Mouse (Mus musculus) limb, embryonic 11.5 days (tissue): ENCODE data around the gene Gm44973. TPM values are rescaled to one million over a fixed set of nuclear protein-coding genes. Genes with fewer than 3 reads are reported as not detected.
"Not testable (repeated sequence)": the region's sequence is repeated elsewhere in the genome, so short reads cannot be mapped to it uniquely, and the experiment has no call there.

Experiments used
- ATAC-seq: fragments of 200-750 bp; cut with Nextera tagmentation; 2 replicates; pipeline ENCODE4 v1.8.0; 2017; ENCODE audit warnings: low read depth; ENCODE audit not compliant: insufficient number of reproducible peaks, low FRiP score, low TSS enrichment
- DNase-seq: peaks from one replicate; pipeline ENCODE4 v3.0.0-alpha.2; 2015; ENCODE audit warnings: low spot score
- H3K27ac ChIP-seq: fragments of 300-500 bp; sonication (generic); replicated peaks from 2 replicates; pipeline ENCODE4 v1.5.1; 2014; ENCODE audit warnings: low read depth, mild to moderate bottlenecking, low read length
- H3K27me3 ChIP-seq: fragments of 300-500 bp; sonication (generic); 2 replicates; pipeline ENCODE4 v1.6.1; 2014; ENCODE audit warnings: mild to moderate bottlenecking, low read length, mixed read lengths; ENCODE audit not compliant: control insufficient read depth, insufficient read depth
- H3K36me3 ChIP-seq: fragments of 300-500 bp; sonication (generic); 2 replicates; pipeline ENCODE4 v1.6.1; 2014; ENCODE audit warnings: mild to moderate bottlenecking, low read length, moderate library complexity, mixed read lengths; ENCODE audit not compliant: control insufficient read depth, insufficient read depth
- H3K4me1 ChIP-seq: fragments of 300-500 bp; sonication (generic); 2 replicates; pipeline ENCODE4 v1.6.1; 2014; ENCODE audit warnings: low read length, mixed read lengths; ENCODE audit not compliant: control insufficient read depth, insufficient read depth
- H3K4me2 ChIP-seq: fragments of 300-500 bp; sonication (generic); 2 replicates; pipeline ENCODE4 v1.6.1; 2014; ENCODE audit warnings: low read depth, mild to moderate bottlenecking, moderate library complexity; ENCODE audit not compliant: severe bottlenecking
- H3K4me3 ChIP-seq: fragments of 300-500 bp; sonication (generic); 2 replicates; pipeline ENCODE4 v1.5.1; 2014; ENCODE audit warnings: low read depth, low read length
- H3K9ac ChIP-seq: fragments of 300-500 bp; sonication (generic); 2 replicates; pipeline ENCODE4 v1.6.1; 2014; ENCODE audit warnings: mild to moderate bottlenecking, low read length
- H3K9me3 ChIP-seq: fragments of 300-500 bp; sonication (generic); 2 replicates; pipeline ENCODE4 v1.6.1; 2016; ENCODE audit warnings: low read length; ENCODE audit not compliant: control insufficient read depth
- WGBS: fragments of 180-500 bp; shearing (Covaris S2); extraction: QIAGEN DNeasy Blood & Tissue Kit; methylation state at CpG from one replicate; pipeline ENCODE4 v1.1.7; 2014; 5-methylcytosine and 5-hydroxymethylcytosine counted together
- polyA plus RNA-seq: library from polyadenylated mRNA; unstranded; fragments of >200 nt; fragmentation: Nextera tagmentation; extraction: Ambion mirVana; gene quantifications from 2 replicates; pipeline ENCODE4 v1.2.1, GENCODE M21; 2014

Gm44973 gene
- polyA plus RNA-seq, 1 experiment from 2014 or later, result 0.45 TPM

DNA sequence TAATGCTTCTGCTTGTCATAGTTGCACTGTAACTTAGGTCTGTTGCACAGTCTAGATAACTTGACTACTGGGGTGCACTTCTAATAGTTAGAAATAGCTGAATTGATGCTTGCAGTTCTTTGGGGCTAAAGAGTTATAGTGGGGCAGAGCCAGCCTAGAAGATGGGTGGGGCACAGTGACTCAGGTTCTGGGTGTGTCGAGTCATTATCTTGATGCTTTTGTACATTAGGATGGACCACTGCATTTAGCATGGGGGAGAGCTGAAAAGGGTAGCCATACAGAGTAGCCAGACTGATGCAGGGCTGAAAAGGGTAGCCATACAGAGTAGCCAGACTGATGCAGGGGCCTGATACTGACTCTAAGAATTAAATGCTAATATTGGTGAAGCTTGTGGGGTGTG, 58.3 kb downstream of the Gm44973 start:
- no peak overlapping the region for H3K4me2 ChIP-seq
- H3K9me3 ChIP-seq, result no peaks in the 10 kb centered on the region
- 96% methylated on average over 1 of the region's 1 CpGs for WGBS
- ATAC-seq (no peak), DNase-seq (no peak)
- no peak overlapping the region for H3K9ac ChIP-seq
- no peaks in the 10 kb centered on the region for H3K4me1 ChIP-seq
- H3K36me3 ChIP-seq, result peaks cover 30% of the 10 kb centered on the region
- no peaks in the 10 kb centered on the region for H3K27me3 ChIP-seq
- H3K27ac ChIP-seq, result no peak overlapping the region
- no peak overlapping the region for H3K4me3 ChIP-seq

DNA sequence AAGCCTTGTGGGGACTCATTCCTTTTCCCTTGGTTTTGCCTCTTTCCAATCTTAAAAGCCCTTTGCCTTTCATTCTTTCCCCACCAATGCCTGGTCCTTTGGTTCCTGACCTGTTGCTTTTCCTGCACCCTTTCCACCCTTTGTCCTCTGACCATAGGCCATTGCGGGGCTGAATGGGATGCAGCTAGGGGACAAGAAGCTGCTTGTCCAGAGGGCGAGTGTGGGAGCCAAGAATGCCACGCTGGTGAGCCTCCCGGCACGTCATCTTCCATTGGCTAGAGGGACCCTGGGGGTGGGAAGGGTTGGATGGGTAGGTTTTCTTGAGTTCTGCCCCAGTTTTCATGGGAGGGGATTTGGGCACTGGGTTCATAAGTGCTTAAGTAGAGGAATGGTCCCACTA, 59.7 kb downstream of the Gm44973 start:
- peaks cover 32% of the 10 kb centered on the region for H3K36me3 ChIP-seq
- no peaks in the 10 kb centered on the region for H3K9me3 ChIP-seq
- no peak for DNase-seq
- ATAC-seq, result no peak
- 97% methylated on average over 5 of the region's 5 CpGs for whole genome bisulfite sequencing
- no peak overlapping the region for H3K27ac ChIP-seq
- H3K9ac ChIP-seq, result no peak overlapping the region
- H3K4me1 ChIP-seq, result no peaks in the 10 kb centered on the region
- no peak overlapping the region for H3K4me3 ChIP-seq
- H3K4me2 ChIP-seq, result no peak overlapping the region
- no peaks in the 10 kb centered on the region for H3K27me3 ChIP-seq

DNA sequence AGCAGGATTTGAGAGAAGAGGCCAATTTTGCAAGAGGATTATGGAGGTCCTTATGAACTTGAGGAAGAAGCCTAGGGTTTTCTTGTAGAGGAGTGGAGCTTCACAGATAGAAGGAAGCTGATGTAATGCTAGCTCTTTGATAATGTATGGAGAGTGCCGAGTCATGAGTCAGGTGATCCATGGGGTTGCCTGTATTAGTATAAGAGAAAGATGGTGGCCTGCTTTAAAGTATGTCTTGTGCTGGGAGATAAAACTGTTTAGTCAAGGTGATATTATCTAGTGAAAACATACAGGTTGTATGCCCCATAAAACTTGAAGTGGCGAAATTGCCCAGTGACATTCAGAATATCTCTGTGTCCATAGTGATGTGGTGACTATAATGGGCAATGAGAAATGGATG, 61.6 kb downstream of the Gm44973 start:
- Histone ChIP-seq H3K27ac (no peak overlapping the region), H3K27me3 (no peaks in the 10 kb centered on the region), H3K9me3 (no peaks in the 10 kb centered on the region), H3K4me1 (no peaks in the 10 kb centered on the region), H3K9ac (no peak overlapping the region), H3K4me3 (no peak overlapping the region), H3K36me3 (peaks cover 24% of the 10 kb centered on the region), H3K4me2 (no peak overlapping the region)
- no peak for ATAC-seq
- WGBS, result 84% methylated on average over 2 of the region's 2 CpGs
- no peak for DNase-seq

DNA sequence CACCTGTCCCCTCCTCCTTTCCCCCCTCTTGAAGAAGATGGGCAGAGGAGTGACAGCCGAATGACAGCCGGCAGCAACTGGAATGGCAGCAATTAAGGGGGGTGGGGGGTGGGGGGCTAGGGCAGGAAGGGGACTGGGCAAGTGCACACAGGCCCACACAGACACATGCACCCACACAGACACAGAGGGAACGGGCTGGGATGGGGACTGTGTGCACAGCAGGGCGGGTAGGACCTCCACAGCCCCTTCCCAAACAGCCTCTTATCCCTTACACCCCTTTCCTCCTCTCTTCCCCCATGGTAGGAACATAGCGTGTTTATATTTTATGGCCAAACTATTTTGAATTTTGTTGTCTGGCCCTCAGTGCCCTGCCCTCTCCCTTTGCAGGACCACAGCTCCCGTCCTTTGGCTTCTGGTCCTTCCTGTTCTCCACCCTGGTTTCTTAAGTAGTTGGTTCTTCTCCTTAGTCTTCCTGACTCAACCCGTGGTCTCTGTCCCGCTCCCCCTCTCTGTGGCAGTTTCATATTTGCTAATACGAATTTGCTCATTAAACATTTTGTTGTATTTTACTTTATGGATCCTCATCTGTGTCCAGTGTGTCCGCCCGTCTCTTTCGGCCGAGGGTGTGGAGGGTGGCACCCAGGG, 64.2 kb downstream of the Gm44973 start:
- Histone ChIP-seq H3K36me3 (peaks cover 22% of the 10 kb centered on the region), H3K27ac (peak overlapping the region; percentile 84; the same call in 1 of the 2 replicates), H3K4me2 (peak overlapping the region; percentile 37; the same call in 1 of the 2 replicates), H3K4me3 (peak overlapping the region; percentile 96)
- H3K4me1 ChIP-seq, H3K27me3 ChIP-seq, DNase-seq, H3K9ac ChIP-seq, H3K9me3 ChIP-seq: not testable (repeated sequence)
- 48% methylated on average over 9 of the region's 13 CpGs for WGBS
- peak; percentile 24 for ATAC-seq

DNA sequence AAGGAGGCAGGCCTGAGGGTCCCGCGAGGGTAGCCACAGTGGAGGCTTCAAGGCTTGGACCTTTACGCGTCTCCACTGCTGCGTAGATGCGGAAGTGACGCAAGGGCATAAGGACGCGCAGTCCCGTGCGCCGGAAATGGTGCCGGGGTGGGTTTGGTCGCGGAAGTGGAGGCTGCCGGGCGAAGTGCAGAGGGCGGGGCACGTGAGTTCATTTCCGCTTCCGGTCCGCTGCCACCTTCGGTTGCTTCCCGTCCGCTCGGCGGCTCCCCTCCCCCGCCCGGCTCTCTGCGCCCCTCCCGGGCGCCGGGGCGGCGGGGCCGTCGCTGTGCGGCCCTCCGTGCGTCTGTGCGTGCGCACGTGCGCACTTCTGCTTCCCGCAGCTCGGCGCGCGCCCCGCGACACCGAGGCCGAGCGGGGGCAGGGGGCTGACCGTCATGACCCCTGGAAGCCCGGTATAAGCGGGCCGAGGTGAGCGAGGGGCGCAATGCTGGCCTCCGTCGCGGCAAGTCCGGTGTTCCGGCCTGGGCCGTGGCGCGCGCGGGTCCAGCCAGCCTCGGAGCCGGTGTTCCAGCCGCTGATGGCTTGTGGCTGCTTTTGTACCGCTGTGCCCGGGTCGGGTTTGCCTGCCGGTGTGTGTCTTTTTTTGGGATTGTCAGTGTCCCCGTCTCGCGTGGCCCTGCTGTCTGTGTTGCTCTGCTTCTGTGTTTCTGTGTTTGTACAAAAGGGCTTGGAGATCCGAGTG, 64.9 kb downstream of the Gm44973 start, which contains the start of gene Epn1:
Epn1 (plus strand) TSS at position 226 of the 742 bp plus-strand sequence.
- Histone ChIP-seq H3K27ac (peak within 1 kb of the TSS; percentile 84), H3K4me2 (peak within 1 kb of the TSS; percentile 37), H3K4me1 (no peaks in the 10 kb centered on the region), H3K9me3 (no peaks in the 10 kb centered on the region), H3K27me3 (no peaks in the 10 kb centered on the region), H3K9ac (peak within 1 kb of the TSS; percentile 92), H3K36me3 (peaks cover 19% of the 10 kb centered on the region), H3K4me3 (peak within 1 kb of the TSS; percentile 96)
- peak; percentile 96 for ATAC-seq
- DNase-seq, result peak; percentile 96
- WGBS, result under 1% methylated on average over 63 of the region's 81 CpGs

DNA sequence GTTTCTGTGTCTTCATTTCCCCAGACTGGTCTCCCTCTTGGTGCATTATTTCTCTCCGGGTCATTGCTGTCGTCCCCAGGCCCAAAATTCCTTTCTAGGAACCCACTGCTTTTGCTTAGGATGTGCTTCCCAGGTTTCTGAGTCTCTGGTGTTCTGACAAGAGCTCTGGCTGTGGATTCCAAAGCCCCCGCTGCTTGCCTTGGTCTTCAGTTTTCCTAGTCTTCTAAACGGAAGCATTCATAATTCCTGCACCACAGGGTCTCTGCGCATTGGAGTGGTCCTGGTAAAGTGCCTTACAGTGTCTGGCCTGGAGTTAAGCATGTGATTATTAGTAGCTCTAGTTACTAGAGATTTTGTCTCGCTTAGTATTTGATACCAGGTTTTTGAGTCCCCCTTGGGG, 65.5 kb downstream of the Gm44973 start:
- ATAC-seq, result no peak
- Histone ChIP-seq H3K4me2 (peak overlapping the region; percentile 37), H3K4me3 (peak overlapping the region; percentile 96), H3K27ac (no peak overlapping the region), H3K9ac (peak overlapping the region; percentile 92), H3K36me3 (peaks cover 18% of the 10 kb centered on the region), H3K4me1 (no peaks in the 10 kb centered on the region), H3K27me3 (no peaks in the 10 kb centered on the region), H3K9me3 (no peaks in the 10 kb centered on the region)
- peak; percentile 33 for DNase-seq
- WGBS, result 20% methylated on average over 6 of the region's 6 CpGs

DNA sequence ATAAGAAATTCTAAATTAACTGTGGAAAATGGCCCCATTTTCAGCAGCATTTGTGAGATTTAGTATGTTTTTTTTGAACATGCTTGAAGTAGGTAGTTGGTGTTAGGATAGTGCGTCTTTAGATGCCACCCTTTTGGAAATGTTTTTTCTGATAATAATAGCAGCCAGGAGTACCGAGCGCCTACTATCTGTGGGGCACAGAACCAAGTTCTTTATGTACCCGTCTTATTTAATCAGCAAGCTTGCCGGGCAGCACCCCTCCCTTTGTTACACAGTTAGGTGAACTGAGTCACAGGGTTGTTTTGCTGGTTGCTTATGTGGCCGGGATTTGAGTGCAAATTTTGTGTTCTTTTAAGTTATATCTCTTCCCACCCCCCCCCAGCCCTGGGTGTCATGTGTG, 65.9 kb downstream of the Gm44973 start:
- H3K27ac ChIP-seq, result no peak overlapping the region
- no peaks in the 10 kb centered on the region for H3K27me3 ChIP-seq
- H3K4me1 ChIP-seq, result no peaks in the 10 kb centered on the region
- H3K36me3 ChIP-seq, result peaks cover 19% of the 10 kb centered on the region
- DNase-seq, result no peak
- no peak overlapping the region for H3K9ac ChIP-seq
- H3K4me2 ChIP-seq, result peak overlapping the region; percentile 37
- no peak for ATAC-seq
- no peaks in the 10 kb centered on the region for H3K9me3 ChIP-seq
- 79% methylated on average over 6 of the region's 6 CpGs for WGBS
- H3K4me3 ChIP-seq, result peak overlapping the region; percentile 96

DNA sequence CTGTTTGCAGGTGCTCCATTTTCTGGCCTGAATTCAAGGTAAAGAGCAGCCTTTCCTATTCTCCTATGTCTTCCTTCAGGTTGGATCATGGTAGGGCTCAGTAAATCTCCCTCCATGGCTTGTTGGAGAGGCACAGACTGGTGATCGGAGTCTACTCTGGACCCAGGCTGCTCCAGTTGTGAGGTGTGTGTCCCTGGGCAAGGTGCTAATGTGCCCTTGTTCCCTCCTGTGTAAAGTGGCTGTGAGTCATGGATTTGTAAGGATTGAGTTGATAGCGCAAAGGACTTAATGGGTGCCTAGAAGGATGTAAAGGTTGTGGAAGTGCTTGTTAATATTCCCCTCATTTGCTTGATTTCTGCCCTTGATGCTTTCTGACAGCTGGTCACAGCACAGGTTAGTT, 66.6 kb downstream of the Gm44973 start:
- Histone ChIP-seq H3K4me3 (no peak overlapping the region), H3K27me3 (no peaks in the 10 kb centered on the region), H3K9me3 (no peaks in the 10 kb centered on the region), H3K4me2 (no peak overlapping the region), H3K4me1 (no peaks in the 10 kb centered on the region), H3K9ac (no peak overlapping the region), H3K36me3 (peaks cover 16% of the 10 kb centered on the region), H3K27ac (no peak overlapping the region)
- ATAC-seq (no peak), DNase-seq (no peak)
- WGBS, result 97% methylated on average over 2 of the region's 2 CpGs
